Mouse (Mus musculus): ENCODE results near the gene Yipf4.
A peak's percentile ranks its signal among the peaks of the same experiment; 100 is the strongest.
"Not testable (repeated sequence)": the region's sequence is repeated elsewhere in the genome, so short reads cannot be mapped to it uniquely, and the experiment has no call there.

Gene Yipf4

DNA sequence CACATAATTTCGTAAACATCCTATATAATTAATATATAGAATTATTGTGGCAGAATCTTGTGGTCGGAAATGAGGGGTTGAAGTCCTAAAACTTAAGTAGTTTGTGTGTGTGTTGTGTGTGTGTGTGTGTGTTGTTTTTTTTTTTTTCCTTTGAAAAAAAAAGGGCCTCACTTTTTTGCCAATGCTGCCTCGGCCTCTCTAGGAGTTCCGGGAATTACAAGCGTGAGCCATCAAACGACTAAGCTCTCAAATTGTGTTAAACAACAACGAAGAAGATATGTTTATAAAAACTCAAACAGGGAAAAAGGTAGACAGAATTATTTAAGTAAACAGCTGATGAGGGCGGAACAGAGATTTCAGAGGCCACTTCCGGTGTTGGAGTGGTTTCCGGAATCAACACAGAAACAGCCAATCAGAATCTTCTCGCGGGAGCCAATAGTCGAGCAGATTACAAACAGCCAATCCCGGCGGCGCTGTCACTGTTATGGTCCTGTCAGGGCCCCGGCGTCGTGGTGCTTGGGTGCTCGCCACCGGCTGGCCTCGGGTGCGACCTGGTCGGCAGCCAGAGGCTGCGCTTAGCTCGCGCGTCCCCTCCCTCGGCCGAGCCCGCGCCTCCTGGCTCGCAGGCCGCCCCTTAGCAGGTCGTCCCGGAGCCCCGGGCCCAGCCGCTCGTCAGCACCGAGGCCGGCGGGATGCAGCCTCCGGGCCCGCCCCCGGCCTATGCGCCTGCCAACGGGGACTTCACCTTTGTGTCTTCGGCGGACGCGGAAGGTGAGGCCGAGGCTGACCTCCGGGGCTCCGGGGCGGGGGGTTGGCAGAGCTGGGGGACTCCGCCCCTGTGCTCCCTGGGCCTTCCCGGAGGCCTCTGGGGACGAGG lies at the start of gene Yipf4:
TSS of gene Yipf4 (plus strand) at position 470 of the 877 bp plus-strand sequence.
- peak; percentile 100 for ATAC-seq (ENCODE audit: low TSS enrichment)

DNA sequence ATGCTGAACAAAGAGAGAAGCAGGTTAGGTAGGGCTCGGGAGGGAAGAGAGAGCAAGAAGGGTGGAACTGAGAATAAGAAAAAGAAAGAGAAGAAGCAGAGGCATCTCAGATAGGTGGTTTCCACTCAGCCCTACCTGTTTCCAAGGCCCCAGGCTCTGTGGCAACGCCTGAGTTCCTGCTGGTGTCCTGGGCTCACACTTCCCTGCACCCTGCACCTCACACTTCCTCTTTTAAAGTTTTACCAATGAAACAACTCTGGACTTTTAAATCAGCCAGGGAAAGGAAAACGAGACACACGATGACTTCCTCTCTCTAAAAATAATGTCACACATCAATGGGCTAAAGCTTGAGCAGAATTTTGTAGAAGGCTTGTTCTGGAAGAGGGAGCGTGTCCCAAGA lies 48.8 kb upstream of the Yipf4 start:
- ATAC-seq (ENCODE audit: low TSS enrichment): no peak

GRCm38 (mm10) chr17:74449776-74450175 lies 39.5 kb upstream of the Yipf4 start:
- no peak for ATAC-seq (ENCODE audit: low TSS enrichment)

GRCm38 (mm10) chr17:74453928-74454327 lies 35.4 kb upstream of the Yipf4 start:
- no peak for ATAC-seq (ENCODE audit: low TSS enrichment)

DNA sequence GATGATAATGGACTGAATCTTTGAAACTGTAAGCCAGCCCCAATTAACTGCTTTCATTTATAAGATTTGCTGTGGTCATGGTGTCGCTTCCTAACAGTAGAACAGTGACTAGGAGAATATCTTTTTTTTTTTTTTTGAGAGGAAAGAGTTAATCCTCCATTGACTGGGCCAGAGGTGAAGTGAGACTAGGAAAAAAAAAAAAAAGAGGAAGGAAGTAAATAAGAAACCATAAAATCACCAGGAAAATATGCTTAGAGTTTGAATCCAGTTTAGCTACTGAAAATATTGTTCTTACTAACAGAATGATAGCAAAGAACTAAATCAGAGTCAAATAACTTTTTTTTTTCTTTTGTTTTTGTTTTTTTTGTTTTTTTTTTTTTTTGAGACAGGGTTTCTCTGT lies 34.6 kb upstream of the Yipf4 start:
- no peak for ATAC-seq (ENCODE audit: low TSS enrichment)

DNA sequence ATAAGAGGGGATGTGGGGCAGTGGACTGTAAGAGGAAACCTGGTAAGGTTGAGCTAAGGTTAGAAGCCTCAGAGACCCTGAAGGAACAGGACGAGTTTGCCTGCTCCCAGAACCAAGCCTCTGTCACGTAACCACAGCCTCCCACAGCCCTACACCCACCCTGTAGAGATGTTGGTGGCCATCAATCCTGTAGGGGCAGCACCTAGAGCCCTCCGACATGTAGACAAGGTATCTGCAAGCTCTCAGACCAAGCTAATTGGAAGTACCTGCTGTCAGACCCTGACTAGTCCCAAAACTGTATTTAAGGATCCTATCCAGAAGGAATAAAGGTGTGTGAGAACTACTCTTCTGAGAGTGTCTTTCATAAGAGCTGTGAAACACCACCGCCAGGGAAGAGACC lies 33.9 kb upstream of the Yipf4 start:
- ATAC-seq (ENCODE audit: low TSS enrichment): no peak

DNA sequence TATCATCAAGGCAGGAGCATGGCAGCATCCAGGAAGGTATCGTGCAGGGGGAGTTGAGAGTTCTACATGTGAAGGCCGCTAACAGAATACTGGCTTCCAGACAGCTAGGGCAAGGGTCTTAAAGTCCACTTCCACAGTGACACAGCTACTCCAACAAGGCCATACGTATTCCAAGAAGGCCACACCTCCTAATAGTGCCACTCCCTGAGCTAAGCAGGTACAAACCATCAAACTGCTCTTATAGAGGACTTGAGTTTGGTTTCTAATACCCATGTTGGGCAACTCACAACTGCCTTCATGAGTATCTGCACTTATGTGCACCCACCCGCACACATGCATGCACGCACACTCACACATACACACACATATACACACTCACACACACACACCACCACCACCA lies 32.5 kb upstream of the Yipf4 start:
- ATAC-seq (ENCODE audit: low TSS enrichment): no peak

- ATAC-seq (ENCODE audit: low TSS enrichment): no peak
Observed at GRCm38 (mm10) chr17:74457972-74458677, 31.2 kb upstream of the Yipf4 start.

GRCm38 (mm10) chr17:74458711-74459408 lies 30.4 kb upstream of the Yipf4 start, which contains the start of gene Nlrc4:
Gene Nlrc4, minus strand, starts transcription at chr17:74459142.
- no peak for ATAC-seq (ENCODE audit: low TSS enrichment)

GRCm38 (mm10) chr17:74463510-74463909 lies 25.8 kb upstream of the Yipf4 start:
- ATAC-seq (ENCODE audit: low TSS enrichment): no peak

- not testable (repeated sequence) for ATAC-seq (ENCODE audit: low TSS enrichment)
Observed at GRCm38 (mm10) chr17:74467981-74468380, 21.3 kb upstream of the Yipf4 start.

GRCm38 (mm10) chr17:74470133-74470532 lies 19.2 kb upstream of the Yipf4 start:
- ATAC-seq (ENCODE audit: low TSS enrichment): not testable (repeated sequence)

GRCm38 (mm10) chr17:74480361-74481069 lies 8.8 kb upstream of the Yipf4 start:
- ATAC-seq (ENCODE audit: low TSS enrichment): no peak

GRCm38 (mm10) chr17:74489901-74490220 lies 568 bp downstream of the Yipf4 start:
- ATAC-seq (ENCODE audit: low TSS enrichment): no peak

DNA sequence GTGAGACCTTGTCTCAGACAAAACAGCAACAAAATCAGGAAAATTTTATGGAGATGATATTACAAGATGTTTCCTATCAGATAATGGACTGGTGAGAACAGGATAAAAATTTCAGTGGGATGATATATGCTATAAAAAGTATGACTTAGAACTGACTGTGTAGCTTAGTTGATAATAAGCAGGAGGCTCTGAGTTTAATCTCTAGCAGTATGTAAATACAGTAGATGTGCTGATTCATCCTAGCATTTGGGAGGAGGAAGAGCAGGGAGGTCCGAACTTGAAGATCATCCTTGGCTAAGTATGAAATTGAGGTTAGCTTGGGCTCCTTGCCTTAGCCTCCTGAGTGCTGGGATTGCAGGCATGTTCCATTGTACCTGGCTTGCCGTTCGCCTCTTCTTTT lies 2.3 kb downstream of the Yipf4 start:
- ATAC-seq (ENCODE audit: low TSS enrichment): no peak

GRCm38 (mm10) chr17:74500204-74500603 lies 10.9 kb downstream of the Yipf4 start:
- no peak for ATAC-seq (ENCODE audit: low TSS enrichment)

DNA sequence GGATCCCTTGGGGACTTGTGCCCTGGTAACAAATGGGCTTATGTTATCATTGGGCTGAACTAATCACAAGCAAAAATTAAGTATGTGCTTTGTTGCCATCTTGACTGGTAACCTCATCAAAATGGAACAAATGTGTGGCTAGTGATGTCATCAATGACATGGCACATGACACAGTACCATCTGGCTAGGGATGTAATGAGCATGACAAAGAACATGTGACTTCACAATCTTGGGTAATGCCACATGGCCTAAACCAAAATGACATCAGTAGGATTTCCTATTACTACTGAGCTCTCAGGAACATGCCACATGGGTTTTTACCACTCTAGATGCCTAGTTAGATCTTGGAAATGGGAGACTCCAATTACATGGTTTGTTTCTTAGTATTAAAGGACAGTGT lies 11.8 kb downstream of the Yipf4 start:
- no peak for ATAC-seq (ENCODE audit: low TSS enrichment)

DNA sequence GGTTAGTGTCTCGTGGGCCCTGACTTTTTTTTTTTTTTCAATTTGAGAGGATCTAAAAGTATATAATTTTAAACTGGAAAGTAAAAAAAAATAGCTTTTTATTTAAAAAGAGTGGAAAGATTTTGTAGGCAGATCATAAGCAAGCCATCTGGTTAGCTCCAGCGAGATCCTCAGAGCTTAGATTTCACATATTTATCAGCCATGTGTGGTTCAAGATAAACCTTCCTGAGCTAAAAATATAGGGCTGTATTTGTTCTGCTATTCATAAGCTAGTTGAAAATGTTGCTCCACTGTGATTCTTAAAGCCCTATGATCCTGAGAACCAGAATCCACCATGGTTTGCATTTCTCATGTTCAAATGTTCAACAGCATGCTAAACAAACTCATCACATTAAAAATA lies 18.6 kb downstream of the Yipf4 start:
- ATAC-seq (ENCODE audit: low TSS enrichment): peak; percentile 98

DNA sequence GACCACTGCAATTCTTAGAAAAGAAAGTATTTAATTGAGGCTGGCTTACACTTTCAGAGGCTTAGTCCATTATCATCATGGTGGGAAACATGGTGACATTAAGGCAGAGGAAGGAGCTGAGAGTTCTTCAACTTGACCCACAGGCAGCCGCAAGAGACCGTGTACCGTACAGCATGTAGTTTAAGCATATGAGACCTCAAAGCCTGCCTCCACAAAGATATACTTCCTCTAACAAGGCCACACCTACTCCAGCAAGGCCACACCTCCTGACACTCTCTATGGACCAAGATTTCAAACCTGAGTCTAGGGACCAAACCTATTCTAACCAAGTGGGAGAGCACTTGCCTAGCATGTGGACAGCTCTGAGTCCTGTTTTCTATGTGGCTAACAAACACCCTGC lies 19.3 kb downstream of the Yipf4 start:
- ATAC-seq (ENCODE audit: low TSS enrichment): no peak

GRCm38 (mm10) chr17:74512308-74512707 lies 23.0 kb downstream of the Yipf4 start:
- no peak for ATAC-seq (ENCODE audit: low TSS enrichment)

DNA sequence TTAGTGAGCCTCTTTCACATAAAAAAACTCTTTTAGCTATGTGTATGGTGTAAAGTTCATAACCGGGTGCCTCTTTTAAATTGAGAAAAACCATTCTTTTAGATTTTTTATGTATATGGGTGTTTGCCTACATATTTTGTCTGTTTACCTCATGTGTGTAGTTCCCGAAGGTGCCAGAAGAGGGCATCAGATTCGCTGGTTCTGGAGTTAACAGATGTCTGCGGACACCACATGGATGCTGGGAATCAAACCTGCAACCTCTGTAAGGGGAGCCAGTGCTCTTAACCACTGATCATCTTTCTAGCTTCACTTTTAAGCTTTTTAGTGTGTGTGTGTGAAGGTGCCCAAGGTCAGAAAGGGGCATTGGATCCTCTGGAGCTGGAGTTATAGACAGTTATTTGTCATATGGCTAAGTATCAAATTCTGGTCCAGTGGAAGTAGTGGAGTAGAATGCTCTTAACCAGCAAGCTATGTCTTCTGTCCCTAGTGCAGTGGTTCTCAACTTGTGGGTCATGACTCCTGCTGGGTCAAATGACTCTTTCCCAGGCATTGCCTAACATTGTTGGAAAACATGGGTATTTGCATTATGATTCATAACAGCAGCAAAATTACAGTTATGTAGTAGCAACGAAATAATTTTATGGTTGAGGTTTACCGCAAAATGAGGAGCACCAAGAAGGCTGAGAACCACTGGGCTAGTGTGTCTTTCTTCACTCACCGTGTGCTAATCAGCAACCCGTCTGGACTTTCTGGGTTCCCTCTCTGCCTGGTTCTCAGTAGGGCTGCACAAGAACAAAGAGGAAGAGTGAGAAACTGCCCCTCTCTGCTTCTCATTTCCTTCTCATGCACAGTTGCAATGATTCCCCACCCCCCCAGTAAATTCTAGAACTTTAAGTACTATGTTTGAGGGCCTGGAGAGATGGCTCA lies 33.8 kb downstream of the Yipf4 start:
- no peak for ATAC-seq (ENCODE audit: low TSS enrichment)

Data from frontal cortex, adult (tissue).